Mouse (Mus musculus) kidney, adult 9 months (tissue): Measurements from ENCODE around the gene Dync1li2.

Experiments used
- DNase-seq: peaks from one replicate; pipeline ENCODE4 v3.0.0; 2022

Gene Dync1li2

DNA sequence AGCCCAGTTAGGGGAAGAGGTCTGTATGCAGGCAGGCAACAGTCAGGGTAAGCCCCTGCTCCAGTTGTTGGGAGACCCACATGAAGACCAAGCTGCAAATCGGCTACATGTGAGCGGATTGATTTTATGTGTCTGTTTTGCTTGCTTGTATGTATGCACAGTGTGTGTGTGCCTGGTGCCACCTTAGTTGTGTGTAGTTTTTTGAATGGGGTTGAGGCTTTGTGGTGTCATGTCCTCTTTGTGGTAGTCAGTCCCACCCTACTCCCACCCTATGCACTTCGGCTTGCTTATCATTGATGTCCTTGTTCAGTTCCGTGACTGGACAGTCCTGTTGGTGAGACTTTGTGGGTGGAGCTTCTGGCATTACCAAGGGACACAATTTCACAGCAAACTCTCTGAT lies 29.1 kb downstream of the Dync1li2 start:
- no peak for DNase-seq

DNA sequence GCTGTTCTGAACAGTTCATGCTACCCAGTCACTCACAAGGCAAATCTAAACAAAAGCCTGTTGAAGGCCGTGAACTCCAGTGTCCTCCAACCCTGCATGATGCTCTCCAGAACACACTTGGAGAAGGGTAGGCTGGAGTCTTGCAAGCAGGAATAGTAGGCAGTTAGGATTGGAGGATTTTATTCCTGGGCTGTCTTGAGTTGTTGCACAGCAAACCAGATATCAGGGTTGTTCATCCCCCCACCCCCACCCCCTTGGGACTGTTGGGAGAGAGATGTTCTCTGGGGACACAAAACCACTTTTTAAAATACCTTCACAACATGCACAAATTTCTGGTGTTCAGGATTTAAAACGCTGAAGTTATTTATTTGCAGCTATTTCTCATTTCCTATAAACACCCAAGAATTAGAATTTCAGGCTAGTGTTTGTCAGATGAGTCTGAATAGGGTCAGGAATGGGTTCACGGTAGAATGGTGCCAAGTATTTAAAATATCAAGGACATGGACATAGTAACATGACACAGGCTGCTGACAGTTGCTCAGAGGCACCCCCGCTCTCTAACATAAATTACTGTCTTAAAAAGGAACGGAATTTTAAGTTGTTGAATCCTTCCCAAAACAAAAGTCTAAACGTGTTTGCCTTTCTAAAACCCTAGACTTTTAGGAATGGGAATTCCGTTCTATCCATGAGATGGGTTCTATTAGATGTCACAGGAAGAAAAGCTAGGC lies 29.9 kb downstream of the Dync1li2 start:
- no peak for DNase-seq

DNA sequence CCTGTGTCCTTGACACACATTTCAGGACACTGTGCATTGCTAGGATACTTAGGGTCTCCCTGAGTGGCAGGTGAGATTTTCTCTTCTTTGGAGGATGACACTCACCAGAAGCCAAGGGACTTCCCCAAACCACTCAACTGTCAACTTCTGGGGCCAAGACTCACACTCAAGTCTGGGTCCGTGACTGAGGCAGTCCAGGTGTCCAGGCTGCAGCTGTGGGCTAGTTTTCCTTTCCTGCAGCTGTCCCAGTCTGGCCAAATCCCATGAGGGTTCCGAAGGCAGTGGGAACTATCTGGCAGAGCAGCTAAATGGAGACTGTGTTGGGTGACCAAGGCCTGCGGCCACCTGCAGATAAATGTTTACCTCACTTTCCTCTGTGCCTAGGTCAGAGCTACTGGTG lies 30.9 kb downstream of the Dync1li2 start:
- no peak for DNase-seq

DNA sequence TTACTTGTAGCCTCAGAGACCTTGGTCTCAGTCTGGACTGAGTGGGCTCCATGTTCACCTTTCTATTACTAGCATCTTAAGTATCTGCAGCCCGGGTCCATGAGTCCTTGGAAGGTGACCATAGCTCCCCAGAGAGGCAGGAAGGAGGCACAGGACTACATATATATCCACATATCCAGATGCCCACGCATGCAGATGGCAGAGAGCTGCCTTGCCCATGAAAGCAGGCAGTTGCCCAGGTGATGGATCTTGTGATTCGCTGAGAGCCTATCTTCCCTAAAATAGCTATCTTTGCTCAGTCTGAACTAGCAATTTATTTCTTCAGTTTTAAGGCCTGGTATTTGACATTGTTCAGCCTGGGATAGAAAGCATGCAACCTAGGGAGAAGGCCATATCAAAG lies 31.4 kb downstream of the Dync1li2 start:
- no peak for DNase-seq

DNA sequence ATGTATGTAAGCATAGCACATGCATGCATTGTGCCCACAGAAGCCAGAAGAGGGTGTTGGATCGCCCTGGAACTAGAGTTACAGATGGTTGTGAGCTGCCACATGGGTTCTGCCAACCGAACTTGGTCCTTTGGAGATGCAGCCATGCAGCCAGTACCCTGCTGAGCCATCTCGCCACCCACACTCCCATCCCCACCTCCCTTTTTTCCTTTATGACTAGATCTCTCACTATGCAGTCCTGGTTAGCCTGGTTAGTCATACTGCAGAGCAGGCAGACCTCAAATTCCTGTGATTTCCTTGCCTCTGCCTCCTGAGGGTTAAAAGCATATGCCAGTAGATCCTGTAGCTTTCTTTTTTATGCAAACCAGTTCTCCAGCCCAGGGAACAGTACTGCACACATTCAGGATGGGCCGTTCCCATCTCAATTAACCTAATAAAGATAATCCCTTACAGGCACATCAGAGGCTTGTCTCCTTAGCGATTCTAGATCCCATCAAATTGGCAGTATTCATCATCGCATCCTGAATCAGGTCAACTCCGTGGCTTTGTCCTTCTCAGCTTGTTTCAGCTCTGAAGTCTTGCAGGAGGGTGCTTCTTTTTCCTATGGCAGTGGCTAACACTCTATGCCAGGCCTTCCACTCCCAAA lies 32.1 kb downstream of the Dync1li2 start:
- no peak for DNase-seq

DNA sequence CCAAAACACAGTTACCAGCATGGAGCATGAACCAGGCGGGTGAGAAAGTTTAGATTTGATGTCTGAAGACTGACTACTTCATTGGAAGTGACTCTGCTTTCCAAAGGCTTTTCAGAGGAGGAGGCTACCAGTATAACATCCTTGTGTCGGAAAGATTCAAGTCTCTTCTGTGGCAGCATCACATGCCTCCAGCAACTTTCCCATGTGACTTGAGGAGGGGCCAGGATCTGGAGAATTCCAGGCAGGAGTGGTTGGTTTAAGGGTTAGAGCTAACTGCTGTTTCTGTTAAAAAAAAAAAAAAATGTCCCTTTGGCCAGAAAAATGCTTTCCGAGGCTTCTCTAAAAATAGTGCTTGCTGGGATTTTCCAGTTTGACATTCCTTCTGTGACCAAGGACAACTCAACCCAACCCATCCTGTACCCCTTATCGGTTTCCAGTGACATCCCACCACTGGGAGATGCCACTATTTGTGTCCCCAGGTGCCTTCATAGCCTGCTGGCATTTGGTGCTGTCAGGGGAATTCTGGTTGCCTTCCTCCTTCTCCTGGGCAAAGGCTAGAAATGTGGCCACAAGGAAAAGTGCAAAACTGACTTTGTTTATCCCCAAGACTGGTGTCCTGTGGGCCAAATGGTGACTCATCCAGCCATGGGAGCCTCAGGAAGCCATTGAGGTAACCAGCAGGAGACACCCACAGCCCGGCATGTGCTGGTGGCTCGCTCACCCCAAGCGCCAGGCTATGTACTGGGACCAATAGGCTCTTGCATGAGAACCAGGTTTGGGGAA lies 34.3 kb downstream of the Dync1li2 start:
- peak; percentile 34 for DNase-seq

DNA sequence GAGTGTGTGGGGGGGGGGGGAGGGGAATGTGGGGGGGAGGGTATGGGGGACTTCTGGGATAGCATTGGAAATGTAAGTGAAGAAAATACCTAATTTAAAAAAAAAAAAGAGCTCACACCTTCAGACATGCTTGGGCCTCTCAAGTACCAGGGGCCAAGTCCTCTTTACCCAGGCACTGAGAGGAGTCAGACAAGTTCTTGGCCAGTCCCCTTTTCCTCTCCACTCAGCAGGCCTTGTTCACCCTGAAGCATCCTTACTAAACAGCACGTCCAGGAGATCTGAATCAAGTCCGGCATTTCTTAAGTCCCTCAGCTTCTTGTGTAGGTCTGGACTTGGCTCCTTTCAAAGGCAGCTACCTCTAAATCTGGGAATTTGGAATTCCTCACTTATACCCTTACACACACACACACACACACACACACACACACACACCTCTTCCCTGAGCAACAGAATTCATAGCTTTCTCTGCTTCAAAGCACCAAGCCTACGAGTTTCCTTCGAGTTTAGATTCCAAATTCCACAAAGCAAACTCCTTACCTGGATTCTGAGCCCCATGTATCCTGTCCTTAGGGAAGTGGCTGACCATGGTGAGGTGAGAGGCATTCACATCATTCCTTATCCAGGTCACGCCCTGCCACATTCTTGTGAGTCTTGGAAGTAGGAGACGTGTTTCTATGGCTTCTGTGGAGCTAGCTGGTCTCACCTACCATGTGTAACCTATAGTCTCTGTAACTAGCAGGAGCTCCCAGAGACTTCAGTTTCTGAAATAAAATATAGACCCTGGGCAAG lies 36.3 kb downstream of the Dync1li2 start:
- DNase-seq: no peak

DNA sequence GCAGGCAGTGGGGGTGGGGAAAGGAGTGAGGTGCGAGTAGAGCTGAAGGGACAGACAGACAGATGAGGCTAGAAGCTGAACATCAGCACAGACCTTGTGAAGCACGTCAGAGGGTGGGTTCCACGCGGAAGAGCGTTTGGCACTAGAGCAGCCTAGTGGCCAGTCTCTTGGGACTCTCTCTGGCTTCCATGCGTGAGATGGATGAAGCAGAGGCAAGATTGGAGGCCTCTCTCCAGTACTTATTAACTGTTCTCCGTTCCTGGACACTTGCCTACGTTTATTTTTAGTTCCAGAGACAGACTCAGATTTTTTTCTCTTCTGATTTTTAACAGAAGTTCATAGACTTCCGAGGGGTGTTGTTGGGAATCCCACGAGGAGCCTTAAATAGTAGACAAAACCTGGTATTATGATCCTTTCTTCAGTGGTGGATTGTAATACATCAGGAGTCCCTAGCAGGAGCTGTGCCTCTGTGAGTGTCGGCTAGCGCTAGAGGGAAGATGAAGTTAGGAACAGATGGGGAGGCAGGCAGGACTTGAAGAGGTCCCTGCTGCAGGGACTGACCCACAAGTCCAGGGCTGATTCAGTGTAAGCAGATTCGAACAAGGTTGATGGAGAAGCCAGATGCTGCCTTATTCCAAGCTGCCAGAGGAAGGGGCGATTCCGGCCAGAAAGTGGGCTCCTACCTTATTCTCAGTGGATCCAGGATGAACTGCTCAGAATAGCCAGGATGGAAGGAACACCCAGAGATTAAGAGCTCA lies 37.2 kb downstream of the Dync1li2 start:
- peak; percentile 72 for DNase-seq

DNA sequence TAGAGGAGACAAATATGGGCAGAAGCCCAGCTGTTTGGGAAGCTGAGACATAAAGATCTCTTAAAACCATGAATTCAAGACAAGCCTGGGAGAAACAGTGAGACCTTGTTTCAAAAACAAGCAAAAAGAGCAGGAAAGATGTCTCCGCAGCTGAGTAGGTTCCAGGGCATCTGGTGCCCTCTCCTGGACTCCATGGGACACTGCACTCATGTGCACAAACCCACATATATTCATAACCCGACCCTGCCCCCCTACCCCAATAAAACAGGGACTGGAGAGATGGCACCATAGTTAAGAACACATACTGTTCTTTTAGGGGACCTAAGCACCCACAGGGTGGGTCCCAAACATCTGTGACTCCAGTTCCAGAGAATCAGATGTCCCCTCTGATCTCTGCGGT lies 39.3 kb downstream of the Dync1li2 start:
- DNase-seq: peak; percentile 48

DNA sequence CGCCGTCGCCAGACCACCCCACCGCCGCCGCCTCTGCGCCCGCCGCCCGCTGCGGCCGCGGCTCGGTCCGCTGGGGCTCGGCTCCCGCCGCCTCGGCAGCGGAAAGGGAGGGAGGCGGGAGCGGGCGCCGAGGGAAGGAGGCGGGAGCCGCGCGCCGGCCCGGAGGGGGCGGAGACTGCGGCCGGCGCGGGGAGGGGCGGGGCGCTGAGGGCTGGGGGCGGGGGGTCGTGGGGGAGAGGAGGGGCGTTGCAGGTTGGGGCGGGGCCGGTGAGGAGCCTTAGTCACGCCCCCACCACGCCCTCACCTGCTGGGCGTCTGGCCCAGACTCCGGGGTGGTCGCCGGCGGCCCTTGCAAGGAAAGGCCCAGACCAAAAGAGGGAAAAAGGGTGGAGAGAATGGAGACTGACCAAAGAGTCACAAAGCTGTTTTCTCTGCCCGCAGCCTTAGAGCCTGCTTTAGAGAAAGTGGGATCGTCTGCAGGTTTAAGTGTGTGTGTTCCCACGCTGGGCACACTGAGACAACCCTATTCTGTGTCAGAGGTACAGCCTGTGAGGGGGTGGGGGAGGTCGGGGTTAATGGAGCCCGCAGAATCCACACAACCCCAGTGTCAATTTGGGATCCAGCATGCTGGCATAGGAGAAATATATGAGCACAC lies 47.0 kb downstream of the Dync1li2 start, which contains the start of gene Cmtm4:
Gene Cmtm4, minus strand, starts transcription at position 105 of the 655 bp plus-strand sequence.
- DNase-seq: peak; percentile 64

DNA sequence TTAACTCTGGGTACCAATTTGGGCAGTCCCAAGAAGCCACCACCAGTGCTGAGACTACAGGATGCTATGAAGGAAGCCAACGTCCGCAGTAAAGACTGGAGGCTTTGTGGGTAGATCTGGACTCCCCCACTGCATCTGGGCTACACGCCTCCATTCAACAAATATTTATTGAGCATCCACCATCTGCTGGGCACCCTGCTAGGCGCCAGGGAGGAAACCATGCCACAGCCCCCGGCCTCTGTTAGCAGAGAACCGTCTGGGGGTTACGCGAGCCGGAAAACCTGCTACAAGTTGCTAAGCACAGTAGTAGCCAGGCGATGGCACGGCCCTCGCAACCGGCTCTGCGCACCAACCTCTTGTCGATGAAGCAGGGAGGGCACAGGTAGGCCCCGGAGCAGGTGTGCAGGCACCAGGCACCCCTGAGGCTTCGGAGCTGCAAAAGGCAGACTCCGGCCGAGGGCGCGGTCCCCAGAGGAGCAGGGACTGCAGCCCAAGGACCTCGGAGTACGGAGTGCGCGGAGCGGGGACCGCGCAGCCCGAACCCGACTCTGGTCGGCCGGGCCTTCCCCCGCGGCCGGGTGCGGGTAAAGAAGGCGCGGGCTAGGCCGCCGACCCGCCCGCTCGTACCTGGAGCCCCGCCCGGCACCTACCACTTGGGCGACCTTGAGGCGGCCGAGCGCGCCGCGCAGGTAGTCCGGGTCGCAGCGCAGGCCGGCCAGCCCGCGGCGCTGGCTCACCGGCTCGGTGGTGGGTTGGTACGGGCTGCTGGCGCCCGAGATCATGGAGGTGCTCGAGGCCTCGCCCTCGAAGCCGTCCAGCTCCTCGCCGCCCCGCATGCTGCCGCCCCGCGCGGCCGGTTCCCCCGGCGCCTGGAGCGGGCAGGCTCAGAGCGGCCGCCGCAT lies 47.8 kb downstream of the Dync1li2 start:
- peak; percentile 60 for DNase-seq

DNA sequence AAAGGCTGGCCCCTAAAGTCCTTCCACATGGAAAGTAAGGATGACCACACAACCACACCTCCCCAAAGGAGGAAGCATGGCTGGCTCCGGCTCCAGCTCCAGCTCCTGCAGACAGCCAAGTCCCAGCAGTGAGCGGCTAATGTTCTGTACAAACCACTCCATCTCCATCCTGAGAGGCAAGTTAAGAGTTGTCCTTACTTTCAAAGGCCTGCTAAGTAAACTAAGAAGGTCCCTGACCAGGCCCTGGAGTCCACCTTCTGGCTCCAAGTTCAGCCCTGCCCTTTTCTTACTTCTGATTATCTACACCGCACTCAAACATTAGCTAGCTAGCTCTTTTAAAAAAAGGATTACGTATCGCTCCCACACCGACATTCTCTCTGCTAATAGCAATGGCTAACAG lies 49.1 kb downstream of the Dync1li2 start:
- no peak for DNase-seq

DNA sequence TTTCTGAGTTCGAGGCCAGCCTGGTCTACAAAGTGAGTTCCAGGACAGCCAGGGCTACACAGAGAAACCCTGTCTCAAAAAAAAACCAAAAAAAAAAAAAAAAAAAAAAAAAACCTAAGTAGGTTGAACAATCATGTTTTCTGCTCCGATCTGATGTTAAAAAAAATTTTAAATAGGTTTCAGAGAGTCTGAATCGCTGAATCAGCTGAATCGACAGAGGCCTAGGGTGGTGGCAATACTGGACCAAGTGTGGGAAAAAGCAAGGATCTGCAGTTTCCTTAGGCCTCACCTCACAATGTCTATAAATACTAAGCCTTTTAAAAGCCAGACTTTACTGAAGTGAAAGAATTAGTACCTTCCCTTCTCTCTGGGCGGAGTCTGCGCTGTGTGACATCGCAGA lies 49.7 kb downstream of the Dync1li2 start:
- no peak for DNase-seq

DNA sequence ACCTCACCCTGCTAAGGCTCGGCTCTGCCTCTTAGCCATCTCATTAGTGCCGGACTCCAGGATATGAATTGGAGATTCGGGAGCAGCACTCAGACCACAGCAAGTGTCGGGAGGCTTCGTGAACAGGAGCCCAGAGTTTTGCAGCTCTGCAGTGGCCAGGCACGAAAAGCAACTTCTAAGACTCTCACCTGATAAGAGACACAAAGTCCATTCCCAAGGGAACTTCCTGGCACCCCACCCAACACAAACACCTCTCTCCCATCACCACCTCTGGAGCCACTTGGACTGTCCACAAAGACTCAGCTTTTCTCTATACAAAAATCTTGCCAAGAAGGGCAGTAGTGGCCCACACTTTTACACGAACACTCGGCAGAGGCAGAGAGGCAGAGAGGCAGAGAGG lies 52.6 kb downstream of the Dync1li2 start:
- DNase-seq: no peak

DNA sequence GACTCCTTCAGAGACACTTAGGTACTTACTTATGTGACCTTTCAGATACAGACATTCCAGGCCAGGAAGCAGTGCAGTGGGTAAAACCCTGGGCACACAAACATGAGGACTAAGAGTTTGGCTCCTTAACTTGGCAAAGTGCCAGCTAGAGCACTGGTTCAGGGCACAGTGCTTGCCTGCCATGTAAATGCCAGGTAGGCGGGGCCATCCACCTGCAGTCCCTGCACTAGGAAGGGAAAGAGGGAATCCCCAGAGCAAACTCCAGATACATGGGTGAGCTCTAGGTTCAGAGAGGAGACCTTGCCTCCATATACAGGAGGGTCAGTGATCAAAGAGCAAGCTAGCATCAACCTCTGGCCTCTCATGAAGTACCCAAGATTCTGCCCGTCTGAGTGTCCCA lies 54.9 kb downstream of the Dync1li2 start:
- peak; percentile 89 for DNase-seq

DNA sequence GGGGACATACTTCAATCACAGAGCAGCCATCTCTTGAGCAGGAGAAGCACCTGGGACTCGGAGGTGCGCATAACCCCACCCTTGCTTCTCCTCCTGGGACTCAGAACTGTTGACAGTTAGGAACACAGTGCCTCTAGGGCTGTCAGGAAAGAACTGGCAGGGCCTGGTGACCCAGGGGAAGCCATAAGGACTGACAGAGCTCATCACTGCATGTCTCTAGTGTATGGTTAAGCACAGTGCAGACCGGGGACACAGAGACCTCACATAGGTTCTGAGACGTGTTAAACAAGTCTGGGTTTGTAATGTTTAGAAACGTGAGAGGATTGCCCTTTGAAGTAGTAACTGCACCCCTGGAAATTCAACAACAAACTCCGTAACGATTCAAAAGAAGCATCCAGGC lies 55.3 kb downstream of the Dync1li2 start:
- no peak for DNase-seq

DNA sequence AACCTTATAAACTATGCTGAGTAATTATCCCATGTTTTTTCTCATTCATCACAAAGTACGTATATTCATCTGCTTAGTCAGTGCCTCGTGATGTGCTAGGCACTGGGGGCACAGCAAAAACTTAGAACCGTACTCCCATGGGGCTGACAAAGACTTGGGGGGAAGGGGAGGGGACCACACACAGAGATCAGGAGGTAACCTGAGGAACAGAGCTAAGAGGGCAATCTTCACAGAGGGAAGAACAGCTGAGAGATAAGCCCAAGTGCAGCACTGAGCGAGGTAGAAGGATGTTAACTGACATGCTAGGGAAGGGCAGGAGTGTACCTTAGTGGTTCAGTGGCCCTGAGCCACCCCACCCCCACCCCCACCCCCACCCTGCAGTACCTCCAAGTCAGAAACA lies 56.2 kb downstream of the Dync1li2 start:
- no peak for DNase-seq

DNA sequence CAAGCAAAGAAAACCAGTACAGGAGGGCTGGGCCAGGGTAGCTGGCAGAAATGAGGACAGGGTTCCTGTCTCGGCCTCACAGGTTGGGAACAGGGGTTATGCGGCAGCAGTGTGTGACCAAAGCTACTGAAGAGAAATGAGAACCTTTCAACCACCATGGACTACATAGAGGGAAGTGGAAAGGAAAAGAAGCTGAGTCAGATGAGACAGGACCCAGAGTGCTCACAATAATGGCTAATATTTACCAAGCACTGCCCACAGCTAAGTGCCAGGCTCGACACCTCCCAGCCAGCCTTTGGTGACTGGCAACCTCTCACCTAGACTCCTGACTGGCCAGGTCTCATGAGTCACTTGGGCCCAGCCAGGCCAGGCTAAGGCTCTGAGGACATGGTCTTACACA lies 58.9 kb downstream of the Dync1li2 start:
- DNase-seq: peak; percentile 94

DNA sequence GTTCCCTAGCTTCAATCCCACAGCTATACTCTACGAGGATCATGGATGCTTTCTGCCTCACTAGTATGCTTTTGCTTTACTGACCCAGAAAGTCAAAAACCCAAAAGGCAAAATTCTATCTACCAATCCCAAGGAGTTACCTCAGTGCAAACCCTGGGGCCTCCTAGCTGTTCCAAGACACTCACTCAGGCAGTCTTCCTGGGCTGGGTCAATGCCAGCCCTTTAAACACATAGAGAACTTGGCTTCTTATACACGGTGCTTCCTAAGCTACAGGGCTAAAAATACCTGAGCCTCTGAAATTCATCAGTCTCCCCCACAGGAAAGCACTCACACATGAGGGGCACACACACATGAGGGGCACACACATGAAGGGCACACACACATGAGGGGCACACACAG lies 59.6 kb downstream of the Dync1li2 start:
- DNase-seq: peak; percentile 28

DNA sequence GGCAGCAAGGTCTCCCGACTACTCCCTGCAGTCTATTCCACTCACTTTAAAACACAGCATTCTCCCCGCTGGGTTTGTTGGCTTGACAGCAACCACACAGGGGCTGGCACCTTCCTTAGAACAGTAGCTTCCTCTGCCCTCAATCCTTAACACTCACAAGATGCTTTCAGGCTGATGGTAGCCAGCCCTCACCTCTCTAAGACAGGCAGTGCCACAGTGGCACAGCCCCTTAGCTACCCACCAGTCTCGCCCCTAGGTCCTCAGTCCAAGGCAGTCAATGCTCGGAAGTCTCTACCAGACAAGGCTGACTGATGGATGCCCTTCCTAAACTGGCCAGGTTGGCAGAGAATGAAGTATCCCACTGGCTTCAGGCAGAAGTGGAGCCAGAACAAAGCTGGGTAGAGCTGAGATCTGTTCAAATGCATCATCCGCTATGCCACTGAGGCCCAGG lies 61.9 kb downstream of the Dync1li2 start:
- DNase-seq: no peak

DNA sequence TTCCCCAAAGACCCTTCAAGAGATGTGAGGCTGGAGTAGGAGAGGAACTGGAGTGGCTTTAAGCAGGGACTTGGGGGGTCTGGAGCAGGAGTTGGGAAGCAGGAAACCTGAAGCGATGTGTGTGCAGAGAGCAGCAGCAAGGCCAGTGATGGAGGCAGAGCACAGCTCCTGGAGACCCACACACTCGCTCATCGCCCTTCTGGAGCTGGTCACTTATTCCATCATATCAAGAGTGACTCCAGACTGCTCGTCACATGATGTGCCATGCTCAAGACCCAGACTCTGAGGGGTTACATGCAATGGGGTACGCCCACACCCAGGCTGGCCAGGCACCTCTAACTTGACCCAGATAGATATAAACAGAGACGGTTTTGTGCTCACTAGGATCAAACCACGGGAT lies 62.6 kb downstream of the Dync1li2 start:
- no peak for DNase-seq
